Mouse (Mus musculus) forebrain, postnatal 0 days (tissue): Measurements from ENCODE around the gene Ppy. TPM values are rescaled to one million over a fixed set of nuclear protein-coding genes. Genes with fewer than 3 reads are reported as not detected.

ENCODE experiments used
- ATAC-seq: fragments of 200-750 bp; cut with Nextera tagmentation; 2 replicates; pipeline ENCODE4 v1.8.0; 2017; ENCODE audit warnings: mild to moderate bottlenecking, moderate library complexity
- DNase-seq: peaks from one replicate; pipeline ENCODE4 v3.0.0-alpha.2; 2015
- H3K27ac ChIP-seq: fragments of 300-500 bp; sonication (generic); 2 replicates; pipeline ENCODE4 v1.5.1; 2014; ENCODE audit warnings: low read depth, mild to moderate bottlenecking, antibody characterized with exemption, low read length, moderate library complexity, mixed read lengths
- H3K27me3 ChIP-seq: fragments of 300-500 bp; sonication (generic); 2 replicates; pipeline ENCODE4 v1.6.1; 2014; ENCODE audit warnings: mild to moderate bottlenecking, low read length, mixed read lengths; ENCODE audit not compliant: insufficient read depth
- H3K36me3 ChIP-seq: fragments of 300-500 bp; sonication (generic); 2 replicates; pipeline ENCODE4 v1.6.1; 2014; ENCODE audit warnings: mild to moderate bottlenecking, moderate library complexity; ENCODE audit not compliant: insufficient read depth
- H3K4me1 ChIP-seq: fragments of 300-500 bp; sonication (generic); 2 replicates; pipeline ENCODE4 v1.6.1; 2014; ENCODE audit warnings: antibody characterized with exemption; ENCODE audit not compliant: insufficient read depth
- H3K4me2 ChIP-seq: fragments of 300-500 bp; sonication (generic); 2 replicates; pipeline ENCODE4 v1.6.1; 2014; ENCODE audit warnings: low read depth, mild to moderate bottlenecking, moderate library complexity
- H3K4me3 ChIP-seq: fragments of 300-500 bp; sonication (generic); 2 replicates; pipeline ENCODE4 v1.5.1; 2014; ENCODE audit warnings: low read depth, low read length, mixed read lengths
- H3K9ac ChIP-seq: fragments of 300-500 bp; sonication (generic); 2 replicates; pipeline ENCODE4 v1.6.1; 2014; ENCODE audit warnings: mild to moderate bottlenecking
- H3K9me3 ChIP-seq: fragments of 300-500 bp; sonication (generic); 2 replicates; pipeline ENCODE4 v1.6.1; 2016; ENCODE audit warnings: low read length
- CTCF ChIP-seq: sonication (generic); IDR thresholded peaks from 2 replicates; pipeline ENCODE4 v1.5.1; 2016; ENCODE audit warnings: antibody characterized with exemption, control low read depth, low read depth
- WGBS: fragments of 180-500 bp; shearing (Covaris S2); extraction: QIAGEN DNeasy Blood & Tissue Kit; methylation state at CpG from one replicate; pipeline ENCODE4 v1.1.7; 2014; 5-methylcytosine and 5-hydroxymethylcytosine counted together
- polyA plus RNA-seq: library from polyadenylated mRNA; unstranded; fragments of >200 nt; fragmentation: Nextera tagmentation; extraction: Ambion mirVana; gene quantifications from 2 replicates; pipeline ENCODE4 v1.2.1, GENCODE M21; 2015
- total RNA-seq: library from RNA; depleted of rRNA; stranded (reverse); fragments of >200 nt; gene quantifications from 2 replicates; pipeline ENCODE4 v1.2.3, GENCODE M21; 2014

Gene Ppy
- total and polyA plus RNA-seq, 2 experiments from 2014 or later: not detected

- no peaks in the 10 kb centered on the region for H3K9me3 ChIP-seq
- no peaks in the 10 kb centered on the region for H3K36me3 ChIP-seq
- peak; percentile 88 for TF ChIP-seq CTCF
- H3K4me1 ChIP-seq: no peaks in the 10 kb centered on the region
- 3% methylated on average over 5 of the region's 5 CpGs for WGBS
- DNase-seq: peak; percentile 84
- no peak overlapping the region for H3K4me2 ChIP-seq
- no peak overlapping the region for H3K9ac ChIP-seq
- H3K4me3 ChIP-seq: no peak overlapping the region
- H3K27ac ChIP-seq: no peak overlapping the region
- H3K27me3 ChIP-seq: peaks cover 15% of the 10 kb centered on the region
- no peak for ATAC-seq
Measured at GRCm38 (mm10) chr11:102140508-102140907, 39.4 kb upstream of the Ppy start.

- Histone ChIP-seq H3K9me3 (no peaks in the 10 kb centered on the region), H3K4me3 (no peak overlapping the region), H3K27ac (no peak overlapping the region), H3K4me2 (peak overlapping the region; percentile 41), H3K4me1 (no peaks in the 10 kb centered on the region), H3K27me3 (peaks cover 3% of the 10 kb centered on the region; the same call in 1 of the 2 replicates), H3K36me3 (no peaks in the 10 kb centered on the region), H3K9ac (no peak overlapping the region)
- under 1% methylated on average over 18 of the region's 18 CpGs for WGBS
- DNase-seq: peak; percentile 86
- TF ChIP-seq CTCF: peak; percentile 96
- ATAC-seq: peak; percentile 76
Measured at GRCm38 (mm10) chr11:102138447-102138740, 37.3 kb upstream of the Ppy start.

GRCm38 (mm10) chr11:102137625-102138446 is 36.7 kb upstream of the Ppy start:
- Histone ChIP-seq H3K36me3 (no peaks in the 10 kb centered on the region), H3K9ac (no peak overlapping the region), H3K27ac (no peak overlapping the region), H3K9me3 (no peaks in the 10 kb centered on the region), H3K4me1 (no peaks in the 10 kb centered on the region), H3K27me3 (no peaks in the 10 kb centered on the region; the same call in 1 of the 2 replicates), H3K4me2 (peak overlapping the region; percentile 41), H3K4me3 (no peak overlapping the region)
- DNase-seq: no peak
- 48% methylated on average over 13 of the region's 13 CpGs for WGBS
- no peak for TF ChIP-seq CTCF
- no peak for ATAC-seq

- no peak overlapping the region for H3K27ac ChIP-seq
- H3K9ac ChIP-seq: no peak overlapping the region
- TF ChIP-seq CTCF: no peak
- H3K9me3 ChIP-seq: no peaks in the 10 kb centered on the region
- H3K27me3 ChIP-seq: no peaks in the 10 kb centered on the region; the same call in 1 of the 2 replicates
- no peaks in the 10 kb centered on the region for H3K36me3 ChIP-seq
- ATAC-seq: no peak
- no peak for DNase-seq
- WGBS: 27% methylated on average over 4 of the region's 4 CpGs
- no peak overlapping the region for H3K4me3 ChIP-seq
- H3K4me2 ChIP-seq: no peak overlapping the region
- H3K4me1 ChIP-seq: no peaks in the 10 kb centered on the region
Measured at GRCm38 (mm10) chr11:102134516-102134915, 33.4 kb upstream of the Ppy start.

- DNase-seq (no peak), ATAC-seq (no peak)
- H3K36me3 ChIP-seq: no peaks in the 10 kb centered on the region
- H3K9ac ChIP-seq: no peak overlapping the region
- H3K27ac ChIP-seq: no peak overlapping the region
- no peaks in the 10 kb centered on the region for H3K4me1 ChIP-seq
- no peaks in the 10 kb centered on the region for H3K9me3 ChIP-seq
- H3K27me3 ChIP-seq: no peaks in the 10 kb centered on the region; the same call in 1 of the 2 replicates
- H3K4me2 ChIP-seq: no peak overlapping the region
- TF ChIP-seq CTCF: no peak
- 88% methylated on average over 6 of the region's 6 CpGs for WGBS
- H3K4me3 ChIP-seq: no peak overlapping the region
Measured at GRCm38 (mm10) chr11:102117386-102117785, 16.3 kb upstream of the Ppy start.

- DNase-seq (no peak), ATAC-seq (no peak)
- Histone ChIP-seq H3K27ac (no peak overlapping the region), H3K9ac (no peak overlapping the region), H3K4me3 (no peak overlapping the region), H3K4me2 (no peak overlapping the region), H3K27me3 (no peaks in the 10 kb centered on the region; the same call in 1 of the 2 replicates), H3K4me1 (no peaks in the 10 kb centered on the region), H3K9me3 (no peaks in the 10 kb centered on the region), H3K36me3 (no peaks in the 10 kb centered on the region)
- WGBS: 83% methylated on average over 8 of the region's 8 CpGs
- TF ChIP-seq CTCF: no peak
Measured at GRCm38 (mm10) chr11:102116241-102116640, 15.1 kb upstream of the Ppy start.

- peaks cover 20% of the 10 kb centered on the region for H3K27me3 ChIP-seq
- WGBS: 87% methylated on average over 5 of the region's 5 CpGs
- no peak overlapping the region for H3K9ac ChIP-seq
- no peak overlapping the region for H3K27ac ChIP-seq
- no peaks in the 10 kb centered on the region for H3K9me3 ChIP-seq
- no peak for TF ChIP-seq CTCF
- DNase-seq (no peak), ATAC-seq (no peak)
- H3K4me2 ChIP-seq: no peak overlapping the region
- H3K36me3 ChIP-seq: no peaks in the 10 kb centered on the region
- H3K4me3 ChIP-seq: no peak overlapping the region
- no peaks in the 10 kb centered on the region for H3K4me1 ChIP-seq
Measured at GRCm38 (mm10) chr11:102111576-102111975, 10.5 kb upstream of the Ppy start.
